Mouse (Mus musculus): Measurements from ENCODE around the gene Olfr263. TPM values are rescaled to one million over a fixed set of nuclear protein-coding genes. Genes with fewer than 3 reads are reported as not detected.

The Olfr263 gene
- not detected in 2 replicates for polyA plus RNA-seq (2021; fragmentation: Nextera tagmentation)
- long read RNA-seq, experiment 1, result 0 reads
- long read RNA-seq, experiment 2, result 0 reads

DNA sequence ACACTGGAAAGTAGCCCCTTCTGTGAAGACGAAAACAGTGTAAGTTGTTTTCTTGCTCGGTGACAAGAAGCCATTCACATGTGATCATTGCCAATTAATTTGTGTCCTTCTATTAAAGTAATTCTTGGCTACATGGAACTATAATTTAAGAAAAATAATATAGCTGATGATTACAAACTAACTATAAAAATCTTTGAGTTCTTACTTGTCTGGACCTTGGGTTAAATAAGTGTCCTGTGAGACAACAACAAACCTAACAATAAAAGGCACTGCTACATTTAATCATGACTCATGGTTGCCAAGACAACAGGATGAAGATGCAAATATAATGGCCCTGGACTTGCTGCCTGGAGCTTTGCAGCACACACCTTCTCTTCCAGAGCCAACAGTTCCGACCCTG lies at the start of gene Olfr263:
Gene Olfr263, plus strand, starts transcription at position 301 of the 400 bp plus-strand sequence.

DNA sequence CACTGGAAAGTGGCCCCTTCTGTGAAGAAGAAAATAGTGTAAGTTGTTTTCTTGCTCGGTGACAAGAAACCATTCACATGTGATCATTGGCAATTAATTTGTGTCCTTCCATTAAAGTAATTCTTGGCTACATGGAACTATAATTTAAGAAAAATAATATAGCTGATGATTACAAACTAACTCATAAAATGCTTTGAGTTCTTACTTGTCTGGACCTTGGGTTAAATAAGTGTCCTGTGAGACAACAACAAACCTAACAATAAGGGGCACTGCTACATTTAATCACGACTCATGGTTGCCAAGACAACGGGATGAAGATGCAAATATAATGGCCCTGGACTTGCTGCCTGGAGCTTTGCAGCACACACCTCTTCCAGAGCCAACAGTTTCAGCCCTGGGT lies 18.3 kb upstream of the Olfr263 start, which contains the start of gene Olfr1369-ps1:
Gene Olfr1369-ps1, plus strand, starts transcription at position 301 of the 400 bp plus-strand sequence.

DNA sequence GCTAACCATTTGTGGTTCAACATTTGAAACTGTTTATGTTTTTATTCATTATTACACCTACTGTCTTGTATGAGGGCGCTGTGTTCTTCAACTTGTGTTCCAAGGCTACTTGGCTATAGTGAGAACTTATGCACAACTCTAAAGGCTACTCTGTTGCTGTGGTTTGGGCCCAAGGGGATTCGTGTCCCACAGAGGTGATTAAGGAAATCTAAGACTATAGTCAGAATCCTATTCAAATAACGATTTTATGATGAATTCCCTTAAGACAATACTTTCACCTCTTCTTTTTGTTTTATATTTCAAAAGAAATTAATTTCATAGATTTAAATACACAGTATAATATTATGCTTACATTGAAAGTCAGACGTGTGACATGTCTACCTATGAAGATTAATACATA lies 16.3 kb downstream of the Olfr263 start, which contains the start of gene Olfr1368:
Gene Olfr1368, minus strand, starts transcription at position 101 of the 400 bp plus-strand sequence.

GRCm38 (mm10) chr13:21179367-21179723 lies 49.9 kb downstream of the Olfr263 start, which contains the start of gene Trim27:
Gene Trim27, plus strand, starts transcription at chr13:21179445.

Other genes with a start within 250 kb of the Olfr263 start
- not detected in 2 replicates for gene Olfr1370, start 54.7 kb upstream of the Olfr263 start, polyA plus RNA-seq (2021; fragmentation: Nextera tagmentation)
- 0.03 and 0.07 TPM in 2 replicates for gene Olfr1369-ps1, start 18.2 kb upstream of the Olfr263 start, polyA plus RNA-seq (2021; fragmentation: Nextera tagmentation)
- gene Olfr1368, start 16.2 kb downstream of the Olfr263 start, polyA plus RNA-seq (2021; fragmentation: Nextera tagmentation), result not detected in 2 replicates
- 26.8 and 31.5 TPM in 2 replicates for gene Trim27, start 49.8 kb downstream of the Olfr263 start, polyA plus RNA-seq (2021; fragmentation: Nextera tagmentation)
- gene Gpx5, start 163.1 kb downstream of the Olfr263 start, polyA plus RNA-seq (2021; fragmentation: Nextera tagmentation), result not detected in 2 replicates
- 1.8 TPM in 2 replicates for gene Gpx6, start 182.5 kb downstream of the Olfr263 start, polyA plus RNA-seq (2021; fragmentation: Nextera tagmentation)
- not detected in 2 replicates for gene Olfr1367, start 217.3 kb downstream of the Olfr263 start, polyA plus RNA-seq (2021; fragmentation: Nextera tagmentation)
- 5.0 and 5.1 TPM in 2 replicates for gene Zscan12, start 233.2 kb downstream of the Olfr263 start, polyA plus RNA-seq (2021; fragmentation: Nextera tagmentation)

Measured in left cerebral cortex, adult 6 months (tissue).